Mouse (Mus musculus): ENCODE data around the gene Nppa. TPM values are rescaled to one million over a fixed set of nuclear protein-coding genes. Genes with fewer than 3 reads are reported as not detected.
"Not testable (repeated sequence)": the region's sequence is repeated elsewhere in the genome, so short reads cannot be mapped to it uniquely, and the experiment has no call there.

Nppa gene
- total RNA-seq, 2 experiments from 2014 or later, result 0.71 TPM; not detected in 1

- intact Hi-C loops (cut with DNase I); DNase-seq (ENCODE audit: low spot score in 2 of 2): not testable (repeated sequence)
Measured at GRCm38 (mm10) chr4:148043327-148043726, 42.8 kb downstream of the Nppa start.

- intact Hi-C loops (cut with DNase I), result no loop called here
- DNase-seq (ENCODE audit: low spot score in 2 of 2), result no peak
Measured at GRCm38 (mm10) chr4:148044113-148044512, 43.6 kb downstream of the Nppa start.

DNA sequence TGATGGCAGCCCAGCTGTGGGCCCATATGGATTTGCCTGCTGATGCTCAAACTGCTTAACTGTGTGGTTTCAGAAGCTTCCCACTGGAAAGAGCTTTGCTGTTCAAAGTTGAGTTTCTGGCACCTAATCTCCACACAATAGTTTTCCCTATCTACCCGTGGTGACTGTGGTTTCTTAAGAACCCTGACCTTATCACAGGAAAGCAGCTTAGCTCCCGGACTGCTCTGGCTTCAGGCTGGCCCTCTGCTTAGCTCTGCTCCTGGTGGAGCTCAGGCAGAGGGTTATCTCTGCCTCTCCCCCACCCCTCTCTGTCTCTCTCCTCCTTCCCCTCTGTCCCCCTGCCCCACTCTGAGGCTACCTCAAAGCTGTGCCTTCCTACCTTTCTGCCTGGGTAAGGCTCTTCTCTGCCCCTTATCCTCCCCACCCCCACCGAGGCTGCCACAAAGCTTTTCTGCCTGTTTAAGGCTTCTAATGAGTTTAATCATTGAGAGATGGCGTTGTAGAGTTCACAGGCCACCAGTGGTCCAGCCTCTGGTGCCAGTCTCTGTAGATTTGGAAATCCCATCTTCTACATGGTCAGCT is 46.0 kb downstream of the Nppa start:
- intact Hi-C loops (cut with DNase I), result no loop called here
- DNase-seq (ENCODE audit: low spot score in 2 of 2), result no peak

DNA sequence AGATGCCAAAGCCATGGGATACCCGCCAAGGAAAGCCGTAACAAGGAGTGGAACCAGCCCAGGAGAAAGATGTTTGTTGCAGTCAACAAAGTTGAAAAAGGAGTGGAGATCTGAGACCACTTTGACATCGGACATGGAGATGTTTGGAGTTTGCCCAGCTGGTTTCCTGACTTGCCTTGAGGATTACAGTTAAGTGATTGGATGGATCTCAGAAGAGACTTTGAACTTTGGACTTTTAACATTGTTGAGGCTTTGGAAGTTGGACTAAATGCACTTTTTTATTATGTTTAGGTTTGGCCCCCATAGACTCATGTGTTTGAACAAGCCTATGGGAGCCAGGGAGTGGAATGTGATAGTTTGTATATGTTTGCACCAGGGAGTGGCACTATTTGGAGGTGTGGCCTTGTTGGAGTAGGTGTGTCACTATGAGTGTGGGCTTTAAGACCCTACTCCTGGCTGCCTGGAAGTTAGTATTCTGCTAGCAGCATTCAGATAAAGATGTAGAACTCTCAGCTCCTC is 49.9 kb downstream of the Nppa start:
- DNase-seq (ENCODE audit: low spot score in 2 of 2); intact Hi-C loops (cut with DNase I): not testable (repeated sequence)

DNA sequence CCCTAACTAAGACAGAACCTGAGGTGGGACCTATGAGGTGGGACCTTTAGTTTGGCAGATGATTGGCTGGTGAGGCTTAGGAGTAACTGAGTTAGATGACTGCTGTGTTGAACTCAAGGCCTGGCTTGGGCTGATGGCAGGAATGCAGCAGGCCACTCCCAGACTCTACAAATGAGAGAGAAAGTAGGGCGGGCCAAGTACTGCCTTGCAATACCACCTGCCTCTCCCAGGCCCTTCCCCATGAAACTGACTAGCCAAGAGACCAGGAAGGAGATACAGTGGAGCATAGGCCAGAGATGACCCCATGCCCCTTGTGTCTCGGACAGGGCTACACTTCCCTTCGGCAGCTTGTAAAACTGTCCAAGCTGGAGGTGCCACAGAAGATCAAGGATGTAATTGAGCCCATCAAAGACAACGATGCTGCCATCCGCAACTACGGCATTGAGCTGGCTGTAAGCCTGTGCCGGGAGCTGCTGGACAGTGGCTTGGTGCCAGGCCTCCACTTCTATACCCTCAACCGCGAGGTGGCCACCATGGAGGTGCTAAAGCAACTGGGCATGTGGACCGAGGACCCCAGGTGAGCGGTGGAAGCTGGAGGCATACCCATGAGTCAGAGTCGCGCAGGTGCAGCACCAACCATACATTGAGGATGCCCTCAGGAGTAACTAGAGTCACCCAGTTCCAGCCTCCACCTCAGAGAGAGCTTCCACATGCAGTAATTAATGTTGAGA is 50.7 kb downstream of the Nppa start:
- intact Hi-C loops (cut with DNase I), result no loop called here
- DNase-seq (ENCODE audit: low spot score in 2 of 2), result no peak

Other genes starting within 250 kb of the Nppa start
- gene Zfp984, start 190.9 kb upstream of the Nppa start, total RNA-seq (2021), result 1 to 10 TPM; 2.0 to 2.2 TPM
- 10 to 100 TPM; 20.5 to 24.0 TPM for gene Zfp933, start 152.4 kb upstream of the Nppa start, total RNA-seq (2021)
- gene Miip, start 131.9 kb upstream of the Nppa start, total RNA-seq (2021), result 10 to 100 TPM; 16.2 to 18.3 TPM
- 1 to 10 TPM; 8.9 to 9.5 TPM for gene Fv1, start 131.7 kb upstream of the Nppa start, total RNA-seq (2021)
- gene Mfn2, start 96.0 kb upstream of the Nppa start, total RNA-seq (2021), result 100 to 1,000 TPM; 187 to 193 TPM
- 10 to 100 TPM; 17.6 to 19.9 TPM for gene Plod1, start 64.0 kb upstream of the Nppa start, total RNA-seq (2021)
- 10 to 100 TPM; 29.0 to 30.6 TPM for gene 2510039O18Rik, start 59.8 kb upstream of the Nppa start, total RNA-seq (2021)
- gene Nppb, start 14.9 kb upstream of the Nppa start, total RNA-seq (2021), result not detected
- 10 to 100 TPM; 70.9 to 73.9 TPM for gene Clcn6, start 38.1 kb downstream of the Nppa start, total RNA-seq (2021)
- gene Mthfr, start 38.4 kb downstream of the Nppa start, total RNA-seq (2021), result 10 to 100 TPM; 27.1 to 30.5 TPM
- 1 to 10 TPM; 6.3 to 7.8 TPM for gene Agtrap, start 87.3 kb downstream of the Nppa start, total RNA-seq (2021)
- 10 to 100 TPM; 11.2 to 14.9 TPM for gene Mad2l2, start 129.7 kb downstream of the Nppa start, total RNA-seq (2021)
- gene Draxin, start 130.0 kb downstream of the Nppa start, total RNA-seq (2021), result under 1 TPM; 0.28 to 0.37 TPM
- 10 to 100 TPM; 26.9 to 28.0 TPM for gene Fbxo6, start 151.4 kb downstream of the Nppa start, total RNA-seq (2021)
- 100 to 1,000 TPM; 133 to 134 TPM for gene Fbxo44, start 159.8 kb downstream of the Nppa start, total RNA-seq (2021)
- 10 to 100 TPM; 86.8 to 87.2 TPM for gene Fbxo2, start 159.9 kb downstream of the Nppa start, total RNA-seq (2021)